Mouse (Mus musculus): ENCODE results near the gene Srl.
A peak's percentile ranks its signal among the peaks of the same experiment; 100 is the strongest.
"Not testable (repeated sequence)": the region's sequence is repeated elsewhere in the genome, so short reads cannot be mapped to it uniquely, and the experiment has no call there.

The Srl gene

DNA sequence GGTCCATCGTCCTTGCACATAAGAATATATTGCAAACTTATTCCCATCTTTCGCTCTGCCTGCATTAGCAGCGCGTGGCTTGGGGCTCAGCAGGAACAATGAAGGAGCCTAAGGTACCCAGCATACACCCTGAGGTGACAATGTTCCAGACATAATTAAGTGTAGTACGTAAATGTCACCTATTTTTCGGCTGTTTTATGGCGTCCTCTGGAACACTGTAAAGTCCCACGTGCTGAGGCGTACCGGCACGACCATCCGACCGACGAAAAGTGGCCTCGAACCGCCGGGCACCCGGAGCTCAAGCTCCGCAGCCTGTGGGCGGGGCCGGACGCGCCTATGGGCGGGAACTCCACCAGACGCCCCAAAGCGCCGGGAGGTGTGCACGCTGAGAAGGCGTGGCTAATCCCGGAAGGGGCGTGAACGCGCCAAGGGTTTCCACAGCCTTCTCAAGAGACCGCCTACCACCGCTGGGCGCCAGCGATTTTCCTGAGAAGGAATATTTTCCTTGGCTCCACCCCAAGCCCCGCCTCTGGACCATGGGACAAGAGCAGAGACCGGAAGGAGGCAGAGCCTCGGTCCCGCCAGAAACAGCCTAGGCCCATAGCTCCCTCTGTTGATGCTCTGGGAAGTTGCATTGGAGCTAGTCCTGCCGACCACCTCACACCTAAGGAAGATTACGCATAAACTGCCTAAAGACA lies at the start of gene Srl:
Gene Srl (minus strand): TSS at position 316 of the 698 bp plus-strand sequence.
- DNase-seq (ENCODE audit: low spot score in 2 of 2) = peak; percentile 95 to 97

DNA sequence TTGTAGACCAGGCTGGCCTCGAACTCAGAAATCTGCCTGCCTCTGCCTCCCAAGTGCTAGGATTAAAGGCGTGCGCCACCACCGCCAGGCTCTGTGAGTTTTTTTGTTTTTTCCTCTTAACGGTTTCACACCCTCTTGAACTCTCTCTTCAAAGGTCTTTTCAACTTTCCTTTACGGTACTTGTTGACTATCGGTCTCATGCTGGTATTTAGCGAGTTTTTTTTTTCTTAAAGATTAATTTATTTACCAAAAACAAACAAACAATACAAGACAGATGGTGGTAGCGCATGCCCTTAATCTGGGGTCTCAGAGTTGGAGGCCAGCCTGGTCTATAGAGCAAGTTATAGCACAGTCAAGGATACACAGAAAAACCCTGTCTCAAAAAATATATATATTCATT lies 48.6 kb upstream of the Srl start:
- no peak for DNase-seq (ENCODE audit: low spot score in 2 of 2)

DNA sequence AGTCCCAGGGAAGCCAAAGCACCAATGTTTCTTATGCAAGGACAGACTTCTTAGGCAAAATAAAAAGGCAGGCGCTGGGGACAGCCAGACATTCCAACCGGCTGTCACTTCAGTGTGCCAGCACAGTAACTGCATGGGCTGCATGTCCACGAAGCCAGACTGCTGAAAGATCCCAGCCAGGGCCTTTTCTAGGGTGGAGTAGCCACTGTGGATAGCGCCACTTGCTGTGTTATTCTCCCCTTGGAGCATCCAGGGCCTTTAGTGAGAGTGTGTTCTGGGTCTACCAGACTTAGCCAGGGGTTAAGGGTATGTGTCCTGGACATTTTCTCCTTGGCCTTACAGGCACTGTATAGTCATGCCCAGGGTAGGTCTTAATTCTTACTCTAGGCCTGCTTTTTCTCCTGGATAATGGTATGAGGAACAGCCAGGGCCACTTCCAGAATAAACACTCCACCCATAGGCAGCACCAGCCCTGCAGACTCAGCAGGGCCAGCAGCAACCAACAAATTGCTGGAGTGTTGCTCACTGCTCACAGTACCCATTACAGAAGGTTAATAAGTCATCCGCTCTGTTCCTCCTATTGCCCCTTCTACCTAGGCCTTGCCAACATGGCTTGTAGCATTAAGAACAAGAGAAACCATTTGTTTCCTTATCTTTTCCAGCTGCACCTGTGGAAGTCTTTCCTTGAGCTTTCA lies 46.0 kb upstream of the Srl start:
- no peak for DNase-seq (ENCODE audit: low spot score in 2 of 2)

DNA sequence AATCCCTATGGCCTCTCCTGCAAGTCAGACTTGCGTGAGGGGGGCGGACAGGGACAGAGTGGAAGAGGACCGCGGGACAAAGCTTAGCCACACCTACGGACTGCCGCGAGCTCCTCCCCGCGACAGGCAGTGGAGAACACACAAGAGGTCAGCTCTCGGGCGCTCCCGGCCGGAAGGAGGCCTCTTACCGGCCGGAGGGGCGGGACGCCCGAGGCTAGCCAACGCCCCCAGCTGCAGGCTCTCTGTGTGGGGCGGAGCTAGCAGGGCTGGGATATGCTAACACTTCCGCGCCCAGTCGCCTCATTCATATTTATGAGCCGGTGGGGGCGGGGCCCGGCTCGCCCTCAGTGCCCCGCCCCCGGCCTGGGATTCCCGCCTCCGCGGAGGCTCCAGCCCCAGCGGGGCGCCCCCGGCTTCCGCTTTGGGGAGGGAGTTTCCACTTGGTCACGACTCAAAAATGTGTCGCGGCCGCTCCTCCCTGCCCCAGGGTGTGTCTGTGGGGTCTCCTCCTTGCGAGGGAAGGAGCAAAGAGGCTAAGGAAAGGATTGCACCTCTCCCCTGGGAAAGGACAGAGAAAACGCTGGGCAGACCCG lies 45.0 kb upstream of the Srl start:
- peak; percentile 97 for DNase-seq (ENCODE audit: low spot score in 2 of 2)

DNA sequence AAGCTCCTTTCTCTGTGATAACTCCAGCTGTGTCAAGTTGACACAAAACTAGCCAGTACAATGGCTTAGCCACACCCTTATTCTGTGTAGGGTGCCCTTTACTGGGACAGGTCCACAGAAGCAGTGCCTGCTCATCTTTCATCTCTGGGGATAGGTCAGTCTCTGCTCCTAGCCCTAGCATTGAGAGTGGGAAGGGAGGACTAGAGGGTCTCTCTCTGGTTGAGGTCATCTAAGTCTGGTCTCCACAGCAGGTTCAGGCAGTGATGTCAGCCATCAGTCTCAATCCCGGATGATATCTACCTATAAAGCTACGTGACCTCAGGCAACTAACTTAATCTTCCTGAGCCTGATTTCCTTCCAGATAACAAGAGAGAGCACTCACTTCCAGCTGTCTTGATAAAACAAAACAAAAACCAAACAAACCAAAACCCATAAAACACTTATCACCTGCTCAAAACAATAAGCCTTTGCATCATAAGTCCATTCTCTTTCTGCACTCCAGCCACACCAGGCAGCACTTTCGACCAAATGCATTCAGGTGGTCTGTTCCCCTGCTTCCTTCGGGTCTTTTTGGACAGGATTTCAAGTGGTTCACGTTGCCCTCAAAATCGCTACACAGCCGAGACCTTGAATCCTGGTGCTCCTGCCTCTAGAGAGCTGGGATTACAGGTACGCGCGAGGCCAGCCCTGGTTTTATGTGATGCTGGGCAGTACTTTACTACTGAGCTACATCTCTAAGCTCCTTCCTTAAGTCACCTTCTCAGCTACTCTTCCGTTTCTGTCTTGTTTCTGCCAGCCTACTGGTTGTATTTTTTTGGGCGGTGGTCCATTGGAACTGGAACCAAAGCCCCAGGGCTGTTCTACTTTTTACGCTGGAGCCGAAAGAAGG lies 44.3 kb upstream of the Srl start:
- no peak for DNase-seq (ENCODE audit: low spot score in 2 of 2)

DNA sequence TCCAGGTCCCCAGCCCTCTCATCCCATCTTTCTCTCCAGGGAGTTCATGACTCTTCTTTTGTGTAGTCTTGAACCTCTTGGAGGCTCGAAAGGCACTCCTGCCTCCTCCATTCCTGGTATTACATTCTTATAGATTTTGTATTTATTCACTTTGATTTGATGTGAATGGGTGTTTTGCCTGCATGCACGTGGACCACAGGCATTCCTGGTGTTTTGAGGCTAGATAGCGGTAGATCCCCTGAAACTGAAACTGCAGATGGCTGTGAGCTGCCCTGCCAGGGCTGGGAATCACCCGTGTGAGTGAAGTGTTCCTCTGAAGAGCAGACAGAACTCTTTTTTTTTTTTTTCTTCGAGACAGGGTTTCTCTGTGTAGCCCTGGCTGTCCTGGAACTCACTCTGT lies 42.8 kb upstream of the Srl start:
- no peak for DNase-seq (ENCODE audit: low spot score in 2 of 2)

DNA sequence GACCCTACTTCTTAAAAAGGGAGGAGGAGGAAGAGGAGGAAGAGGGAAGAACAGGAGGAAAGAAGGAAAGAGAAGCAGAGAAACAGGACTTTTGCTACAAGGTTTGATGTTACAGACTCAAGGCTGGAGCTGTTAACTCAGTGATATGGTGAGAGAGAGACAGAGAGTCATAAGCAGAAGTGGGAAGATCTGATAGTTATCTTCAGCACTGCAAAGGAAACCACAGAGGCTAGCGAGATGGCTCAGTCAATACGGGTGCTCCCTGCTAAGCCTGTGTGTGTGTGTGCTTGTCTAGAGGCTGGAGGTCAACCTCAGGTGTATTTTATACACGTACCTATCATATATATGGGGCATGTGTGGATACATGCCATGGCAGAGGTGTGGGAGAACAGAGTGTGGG lies 42.2 kb upstream of the Srl start:
- DNase-seq (ENCODE audit: low spot score in 2 of 2) = peak in 1 of 2 experiments; percentile 42

DNA sequence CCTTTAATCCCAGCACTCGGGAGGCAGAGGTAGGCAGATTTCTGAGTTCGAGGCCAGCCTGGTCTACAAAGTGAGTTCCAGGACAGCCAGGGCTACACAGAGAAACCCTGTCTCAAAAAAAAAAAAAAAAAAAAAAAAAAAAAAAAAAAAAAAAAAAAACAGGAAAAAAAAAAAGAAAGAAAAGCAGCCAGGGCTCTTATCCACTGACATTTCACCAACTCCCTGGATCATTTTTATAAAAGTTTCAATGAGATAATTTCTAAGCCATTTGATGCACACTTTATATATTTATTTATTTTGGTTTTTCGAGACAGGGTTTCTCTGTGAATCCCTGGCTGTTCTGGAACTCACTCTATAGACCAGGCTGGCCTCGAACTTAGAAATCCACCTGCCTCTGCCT lies 39.6 kb upstream of the Srl start:
- DNase-seq (ENCODE audit: low spot score in 2 of 2) = not testable (repeated sequence)

DNA sequence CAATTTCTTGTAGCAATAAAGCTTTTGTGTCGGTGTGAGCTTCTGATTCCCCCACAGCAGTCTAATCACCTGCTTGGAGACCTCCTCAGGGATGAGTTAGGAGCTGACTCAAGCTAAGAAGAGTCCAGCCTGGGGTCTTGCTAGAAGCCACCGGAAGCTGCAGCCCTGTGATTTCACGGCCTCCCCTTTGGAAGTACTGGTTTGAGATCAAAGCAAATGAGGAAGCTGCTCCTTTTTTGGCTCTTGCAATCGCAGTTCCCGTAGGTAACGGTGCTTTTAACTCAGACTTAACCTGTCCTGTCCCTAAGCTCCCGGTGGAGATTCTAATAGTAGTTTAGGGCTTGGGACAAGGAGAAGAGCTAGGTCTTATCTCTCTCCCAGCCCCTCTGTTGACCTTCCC lies 37.0 kb upstream of the Srl start:
- DNase-seq (ENCODE audit: low spot score in 2 of 2) = no peak

DNA sequence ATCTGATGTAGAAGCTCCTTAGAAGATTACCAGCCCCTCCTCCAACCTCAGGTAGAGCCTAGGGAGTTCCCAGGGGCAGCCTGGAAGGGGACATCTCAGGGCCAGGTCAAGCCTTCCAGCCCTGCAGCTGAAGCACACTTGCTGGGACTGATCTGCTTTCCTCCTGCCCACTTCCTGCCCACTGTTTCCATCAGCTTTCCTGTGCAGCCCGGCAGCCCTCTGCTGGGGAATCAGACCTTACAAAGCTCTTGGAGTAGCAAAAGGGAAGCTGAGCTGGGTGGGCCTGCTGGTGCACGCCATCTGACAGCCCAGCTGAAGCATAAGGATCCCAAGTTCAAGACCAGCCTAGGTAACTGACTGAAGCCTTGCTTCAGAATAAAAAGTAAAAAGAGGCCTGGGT lies 35.3 kb upstream of the Srl start:
- no peak for DNase-seq (ENCODE audit: low spot score in 2 of 2)

DNA sequence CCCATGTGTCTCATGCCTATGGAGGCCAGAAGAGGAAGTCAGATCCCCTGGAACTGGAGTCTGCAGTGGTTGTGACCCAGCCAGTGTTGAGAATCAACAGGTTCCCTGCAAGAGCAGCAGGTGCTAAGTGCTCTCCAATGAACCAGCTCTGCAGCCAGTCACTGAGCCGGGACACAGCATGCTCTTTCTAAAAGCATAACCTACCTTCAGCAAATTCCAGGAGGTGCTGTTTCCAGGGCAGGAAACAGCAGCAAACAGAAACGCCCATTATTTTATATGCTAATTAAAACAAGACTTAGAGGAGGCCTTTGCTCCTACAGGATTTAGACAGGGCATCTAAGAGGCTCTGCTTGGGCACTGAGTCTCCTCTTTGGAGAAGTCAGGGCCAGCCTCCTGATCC lies 34.4 kb upstream of the Srl start:
- no peak for DNase-seq (ENCODE audit: low spot score in 2 of 2)

DNA sequence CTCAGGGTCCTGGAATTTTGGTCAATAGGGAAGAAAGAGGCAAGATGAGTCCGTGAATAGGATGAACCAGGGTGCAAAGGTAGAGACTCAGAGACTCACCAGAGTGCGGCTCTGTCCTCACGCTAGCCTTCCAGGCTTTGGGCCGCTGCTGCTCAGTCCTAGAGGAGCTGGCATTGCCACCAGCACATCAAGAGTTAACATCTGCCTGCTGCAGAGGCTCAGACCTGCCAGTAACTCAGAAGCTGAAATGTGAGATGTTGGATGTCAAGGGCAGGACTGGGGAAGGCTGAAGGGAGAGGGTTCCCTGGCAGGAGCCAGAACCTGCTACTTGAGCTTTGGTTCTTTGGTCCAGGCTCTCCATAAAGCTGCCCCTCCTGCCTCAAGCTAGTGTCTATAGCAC lies 29.1 kb upstream of the Srl start:
- no peak for DNase-seq (ENCODE audit: low spot score in 2 of 2)

DNA sequence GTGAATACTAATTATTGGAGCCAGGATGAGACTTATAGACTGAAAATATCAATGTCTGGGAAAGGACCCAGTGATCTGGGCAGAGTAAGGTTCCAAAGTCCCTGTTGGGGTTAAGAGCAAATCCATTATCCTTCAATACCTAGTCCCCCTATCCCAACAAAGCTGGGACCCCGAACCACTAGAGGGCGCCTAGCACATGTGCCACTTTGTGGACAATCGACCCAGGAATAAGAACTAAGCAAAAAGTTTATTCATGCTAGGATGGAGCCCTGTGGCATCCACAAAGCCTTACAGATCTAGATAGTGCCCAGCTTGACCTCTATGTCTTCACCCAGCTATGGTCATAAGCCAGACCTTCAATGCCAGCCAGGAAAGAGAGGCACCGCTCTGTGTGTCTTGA lies 26.3 kb upstream of the Srl start:
- DNase-seq (ENCODE audit: low spot score in 2 of 2) = peak; percentile 56 to 73

DNA sequence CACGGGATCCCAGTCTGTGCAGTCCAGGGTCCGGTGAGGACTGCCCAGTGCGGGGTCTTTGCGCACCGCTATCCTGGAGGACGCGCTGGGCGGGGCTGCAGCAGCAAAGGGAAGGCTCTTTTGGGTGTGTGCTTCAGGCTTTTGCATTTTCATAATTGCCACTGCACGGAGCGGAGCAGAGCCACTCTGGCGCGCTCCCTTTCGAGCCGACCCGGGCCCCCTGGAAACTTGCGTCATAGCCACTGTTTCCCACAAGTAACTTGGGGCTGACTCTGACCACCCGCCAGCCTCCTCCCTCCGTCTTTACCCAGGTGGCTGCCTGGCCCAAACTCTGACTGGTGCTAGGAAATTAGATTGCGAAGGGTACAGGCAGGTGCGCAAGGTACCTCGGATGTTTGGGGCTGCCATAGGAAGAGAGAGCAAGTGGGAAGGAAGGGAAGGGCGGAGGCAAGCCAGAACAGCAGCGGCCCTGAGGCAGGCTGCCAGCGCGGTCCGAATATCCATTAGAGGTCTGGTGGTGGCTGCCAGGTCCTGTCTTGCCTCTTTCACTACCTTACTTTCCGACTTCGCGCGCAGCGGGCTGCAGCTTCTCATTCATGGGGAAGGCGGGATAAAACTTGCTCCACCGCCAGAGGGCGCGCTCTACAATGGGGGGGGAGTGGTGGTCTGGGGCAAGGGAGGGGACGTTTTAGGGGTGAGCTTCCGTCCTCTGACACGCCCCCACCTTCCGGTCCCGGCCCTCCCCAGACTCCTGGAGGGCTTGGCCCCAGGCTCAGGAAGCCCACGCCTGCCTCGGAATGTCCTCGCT lies 18.7 kb upstream of the Srl start:
- DNase-seq (ENCODE audit: low spot score in 2 of 2) = peak; percentile 47 to 58

DNA sequence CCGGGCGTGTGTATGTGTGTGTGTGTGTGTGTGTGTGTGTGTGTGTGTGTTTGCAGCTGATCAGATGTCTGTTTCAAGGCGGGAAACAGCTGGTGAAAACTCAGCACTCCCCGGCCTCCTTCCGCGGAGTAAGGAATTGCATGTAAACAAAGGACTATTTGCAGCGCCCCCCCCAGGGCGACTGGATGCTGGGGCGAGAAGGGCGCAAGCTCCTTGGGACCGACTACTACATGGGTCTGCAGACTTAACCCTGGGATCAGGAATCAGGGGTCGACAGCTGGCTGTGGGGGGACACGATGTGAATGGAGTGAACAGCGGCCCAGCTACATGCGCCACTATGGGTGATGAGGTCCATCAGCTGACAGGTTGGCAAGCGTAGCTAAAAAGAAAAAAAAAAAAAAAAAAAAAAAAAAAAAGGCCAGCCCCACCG lies 18.1 kb upstream of the Srl start, which contains the start of gene Tfap4:
Gene Tfap4 (minus strand): TSS at position 140 of the 430 bp plus-strand sequence.
- DNase-seq (ENCODE audit: low spot score in 2 of 2) = peak; percentile 72 to 81

DNA sequence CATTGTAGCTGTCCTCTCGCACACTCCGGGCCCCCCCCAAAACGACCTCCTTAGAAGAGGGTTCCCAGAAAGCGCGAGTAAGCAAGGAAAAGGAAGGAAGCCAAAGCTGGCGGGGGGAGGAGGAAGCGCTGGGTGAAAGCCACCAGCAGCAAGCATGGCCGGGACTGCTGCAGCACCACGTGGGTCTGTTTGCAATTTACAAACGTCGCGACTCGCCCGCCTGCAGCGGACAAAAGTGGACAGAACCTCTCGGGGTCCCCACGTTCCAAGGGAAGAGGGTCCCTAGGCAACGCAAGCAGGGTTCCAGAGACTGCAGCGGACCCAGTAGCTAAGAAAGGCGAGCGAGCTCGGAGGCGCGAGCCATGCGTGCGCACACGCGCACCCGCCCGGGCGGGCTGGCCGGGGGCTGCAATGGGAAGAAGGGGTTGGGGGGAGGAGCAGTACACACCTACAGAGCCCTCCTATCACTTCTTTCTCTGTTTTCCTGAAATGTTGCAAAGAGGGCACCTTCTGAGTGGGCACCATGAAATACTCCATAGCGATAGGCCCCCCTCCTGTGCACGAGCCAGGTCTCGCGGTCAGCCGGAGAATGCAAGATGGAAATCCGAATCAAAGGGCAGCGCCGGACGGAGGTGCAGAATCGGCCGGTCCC lies 17.5 kb upstream of the Srl start:
- DNase-seq (ENCODE audit: low spot score in 2 of 2) = peak; percentile 58 to 60

DNA sequence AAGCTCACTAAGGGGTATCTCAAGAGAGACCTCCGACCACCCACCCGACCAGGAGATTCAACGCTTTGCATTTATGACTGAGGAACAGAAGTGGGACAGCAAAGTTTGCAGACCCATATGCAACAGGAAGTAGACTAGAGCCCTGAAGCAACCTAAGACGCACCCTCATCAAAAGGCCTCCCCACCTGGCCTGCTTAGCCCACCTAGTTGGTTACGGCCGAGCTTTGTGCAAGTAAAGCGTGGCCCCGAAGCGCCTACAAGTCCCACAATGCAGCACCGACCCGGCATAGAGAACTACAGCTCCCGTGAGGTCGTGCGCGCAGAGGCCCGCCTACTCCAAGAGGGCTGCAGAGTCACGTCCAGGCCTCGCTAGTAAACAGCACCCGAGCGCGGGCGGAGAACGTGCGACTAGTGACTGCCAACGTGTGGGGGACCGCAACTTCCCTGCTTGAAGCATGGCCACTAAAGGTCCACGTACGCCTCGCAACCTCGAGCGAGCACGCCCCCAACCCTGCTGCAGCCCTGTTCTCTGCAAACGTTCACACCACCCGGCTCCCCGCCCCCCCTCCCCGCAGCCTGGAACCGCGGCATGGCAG lies 16.9 kb upstream of the Srl start:
- peak; percentile 92 for DNase-seq (ENCODE audit: low spot score in 2 of 2)

DNA sequence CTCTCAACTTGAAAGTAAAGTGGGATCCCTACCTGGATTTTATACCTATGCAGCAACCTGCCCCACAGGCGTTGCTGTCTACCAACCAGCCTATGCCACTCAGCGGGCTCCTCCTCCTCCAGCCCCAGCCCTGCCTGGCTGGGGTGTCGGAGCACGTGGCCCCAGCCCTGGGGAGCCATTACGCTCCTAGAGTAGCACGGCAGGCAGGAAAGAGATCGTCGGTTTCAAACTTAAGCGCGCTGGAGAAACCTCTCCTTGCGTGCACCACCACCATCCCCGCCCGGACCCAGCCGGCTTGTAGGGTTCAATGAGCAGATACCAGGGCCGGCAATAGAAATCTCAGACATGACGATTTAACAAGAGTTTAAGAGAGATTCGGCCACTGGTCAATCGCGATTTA lies 16.3 kb upstream of the Srl start:
- peak; percentile 72 to 76 for DNase-seq (ENCODE audit: low spot score in 2 of 2)

DNA sequence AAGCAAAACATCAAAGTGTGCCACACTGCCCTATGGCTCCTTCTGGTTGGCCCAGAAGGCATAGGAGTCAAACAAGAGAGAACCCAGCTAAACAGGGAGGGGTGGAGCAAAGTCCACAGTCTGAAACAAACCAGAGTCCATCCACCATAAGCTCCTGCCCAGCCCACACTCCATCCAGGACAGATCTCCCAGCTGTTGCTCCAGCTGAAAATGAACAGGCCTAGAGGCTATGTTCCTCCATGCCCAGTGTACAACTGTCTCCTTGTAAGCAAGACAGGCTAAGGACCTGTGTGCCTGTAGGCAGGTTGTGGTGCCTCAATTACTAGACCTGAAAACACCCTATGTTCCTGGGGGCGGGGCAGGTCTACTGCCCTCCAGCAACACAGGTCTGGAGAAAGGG lies 15.5 kb upstream of the Srl start:
- no peak for DNase-seq (ENCODE audit: low spot score in 2 of 2)

DNA sequence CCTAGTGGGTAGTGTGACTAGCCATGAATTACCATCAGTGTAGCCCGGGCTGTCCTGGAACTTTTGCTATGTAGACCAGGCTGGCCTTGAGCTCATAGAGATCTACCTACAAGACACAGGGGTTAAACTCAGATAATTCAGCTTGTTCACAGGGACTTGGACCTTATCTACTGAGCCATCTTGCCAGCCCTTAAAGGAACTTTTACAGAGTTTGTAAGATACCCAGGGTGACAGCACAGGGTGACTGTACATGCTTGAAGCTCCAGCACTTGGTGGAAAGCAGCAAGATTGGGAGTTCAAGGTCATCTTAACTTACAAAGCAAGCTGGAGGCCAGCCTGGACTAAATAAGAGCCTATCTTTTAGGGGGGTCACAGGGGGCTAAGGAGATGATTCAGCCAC lies 13.9 kb upstream of the Srl start:
- DNase-seq (ENCODE audit: low spot score in 2 of 2) = no peak

Measured in spleen, postnatal 36 days (tissue).